Mouse (Mus musculus) kidney, embryonic 16.5 days (tissue): ENCODE results near the gene Ctso. TPM values are rescaled to one million over a fixed set of nuclear protein-coding genes. Genes with fewer than 3 reads are reported as not detected.

Experiments used
- ATAC-seq: fragments of 200-750 bp; cut with Nextera tagmentation; 2 replicates; pipeline ENCODE4 v1.8.0; 2017; ENCODE audit warnings: moderate TSS enrichment; ENCODE audit not compliant: low FRiP score, low TSS enrichment
- H3K27ac ChIP-seq: fragments of 300-500 bp; sonication (generic); 2 replicates; pipeline ENCODE4 v1.5.1; 2014; ENCODE audit warnings: low read length
- H3K27me3 ChIP-seq: fragments of 300-500 bp; sonication (generic); 2 replicates; pipeline ENCODE4 v1.6.1; 2014; ENCODE audit warnings: low read length, control low read depth, mixed read lengths; ENCODE audit not compliant: insufficient read depth
- H3K36me3 ChIP-seq: fragments of 300-500 bp; sonication (generic); 2 replicates; pipeline ENCODE4 v1.6.1; 2014; ENCODE audit warnings: low read length, control low read depth, mixed read lengths; ENCODE audit not compliant: insufficient read depth
- H3K4me1 ChIP-seq: fragments of 300-500 bp; sonication (generic); 2 replicates; pipeline ENCODE4 v1.6.1; 2014; ENCODE audit warnings: low read length, control low read depth, mixed read lengths; ENCODE audit not compliant: insufficient read depth
- H3K4me2 ChIP-seq: fragments of 300-500 bp; sonication (generic); replicated peaks from 2 replicates; pipeline ENCODE4 v1.6.1; 2014; ENCODE audit warnings: low read depth, low read length
- H3K4me3 ChIP-seq: fragments of 300-500 bp; sonication (generic); 2 replicates; pipeline ENCODE4 v1.5.1; 2014; ENCODE audit warnings: mild to moderate bottlenecking, low read length
- H3K9ac ChIP-seq: fragments of 300-500 bp; sonication (generic); replicated peaks from 2 replicates; pipeline ENCODE4 v1.6.1; 2014; ENCODE audit warnings: low read length
- H3K9me3 ChIP-seq: fragments of 300-500 bp; sonication (generic); 2 replicates; pipeline ENCODE4 v1.6.1; 2016; ENCODE audit warnings: low read length, control low read depth
- WGBS: fragments of 180-500 bp; shearing (Covaris S2); extraction: QIAGEN DNeasy Blood & Tissue Kit; methylation state at CpG from one replicate; pipeline ENCODE4 v1.1.7; 2014; 5-methylcytosine and 5-hydroxymethylcytosine counted together
- polyA plus RNA-seq: library from polyadenylated mRNA; unstranded; fragments of >200 nt; fragmentation: Nextera tagmentation; extraction: Ambion mirVana; gene quantifications from 2 replicates; pipeline ENCODE4 v1.2.1, GENCODE M21; 2015

Gene Ctso
- polyA plus RNA-seq, 1 experiment from 2014 or later: 19.2 TPM

DNA sequence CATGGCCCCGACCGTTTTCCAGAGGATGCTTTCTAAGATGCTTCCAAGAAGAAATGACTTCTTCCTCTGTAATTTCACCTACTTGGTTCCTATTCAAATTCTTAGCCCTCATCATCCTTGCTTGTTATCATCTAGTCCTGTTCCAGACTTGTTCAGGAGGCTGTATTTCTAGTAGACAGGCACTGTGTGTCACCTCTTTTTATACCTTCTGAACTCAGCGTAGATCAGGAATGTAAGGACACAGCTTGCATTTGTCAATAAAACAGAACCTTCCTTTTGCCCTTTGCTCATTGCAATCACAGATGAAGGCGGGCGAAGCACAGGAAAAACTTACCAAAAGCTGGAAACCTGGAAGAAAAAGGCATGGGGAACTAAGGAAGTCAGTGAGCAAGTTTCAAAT lies 49.6 kb downstream of the Ctso start, which contains the start of gene Asic5:
Gene Asic5, plus strand, starts transcription at position 301 of the 400 bp plus-strand sequence.
- H3K4me2 ChIP-seq: no peak within 1 kb of the TSS
- H3K36me3 ChIP-seq: no peaks in the 10 kb centered on the region
- WGBS: 63% methylated on average over 5 of the region's 5 CpGs
- no peaks in the 10 kb centered on the region for H3K4me1 ChIP-seq
- H3K27me3 ChIP-seq: no peaks in the 10 kb centered on the region
- no peak within 1 kb of the TSS for H3K9ac ChIP-seq
- no peak for ATAC-seq
- H3K4me3 ChIP-seq: no peak within 1 kb of the TSS
- no peak within 1 kb of the TSS for H3K27ac ChIP-seq
- H3K9me3 ChIP-seq: no peaks in the 10 kb centered on the region

DNA sequence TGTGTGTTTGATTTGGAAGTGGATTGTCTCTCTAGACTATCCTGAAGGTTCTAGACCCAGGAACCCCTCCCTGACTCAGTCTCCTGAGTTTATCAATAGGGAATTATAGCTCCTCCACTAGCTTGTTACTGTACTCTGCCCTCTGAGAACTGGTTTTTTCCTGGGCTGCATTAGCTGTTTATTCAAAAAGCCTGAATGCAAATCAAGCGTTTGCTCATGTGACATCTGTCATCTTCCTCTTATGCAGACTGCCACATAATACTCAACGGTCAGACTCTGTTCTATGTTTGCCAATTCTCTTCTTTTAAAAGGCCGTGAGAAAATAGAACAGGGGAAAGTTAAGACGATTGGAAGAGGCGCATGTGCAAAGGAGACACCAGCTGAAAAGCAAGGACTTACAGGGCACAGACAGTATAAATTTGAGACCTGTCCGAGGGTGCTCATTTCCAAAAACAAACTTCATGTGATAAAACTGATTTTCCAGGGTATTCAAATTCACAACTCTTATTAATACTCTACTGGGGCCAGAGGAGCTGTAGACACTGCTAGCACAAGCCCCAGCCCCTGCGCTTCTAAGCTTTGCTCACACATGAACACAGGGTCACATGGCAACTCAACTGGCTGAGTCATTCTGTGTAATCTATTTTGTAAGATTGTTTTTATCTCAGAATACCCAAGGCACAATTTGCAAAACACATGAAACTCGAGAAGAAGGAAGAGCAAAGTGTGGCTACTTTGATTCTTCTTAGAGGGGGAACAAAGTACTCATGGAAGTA lies 50.9 kb downstream of the Ctso start:
- no peaks in the 10 kb centered on the region for H3K27me3 ChIP-seq
- H3K4me2 ChIP-seq: no peak overlapping the region
- H3K4me1 ChIP-seq: no peaks in the 10 kb centered on the region
- no peaks in the 10 kb centered on the region for H3K36me3 ChIP-seq
- ATAC-seq: no peak
- H3K9ac ChIP-seq: no peak overlapping the region
- 84% methylated on average over 8 of the region's 8 CpGs for WGBS
- no peak overlapping the region for H3K4me3 ChIP-seq
- no peaks in the 10 kb centered on the region for H3K9me3 ChIP-seq
- H3K27ac ChIP-seq: no peak overlapping the region

DNA sequence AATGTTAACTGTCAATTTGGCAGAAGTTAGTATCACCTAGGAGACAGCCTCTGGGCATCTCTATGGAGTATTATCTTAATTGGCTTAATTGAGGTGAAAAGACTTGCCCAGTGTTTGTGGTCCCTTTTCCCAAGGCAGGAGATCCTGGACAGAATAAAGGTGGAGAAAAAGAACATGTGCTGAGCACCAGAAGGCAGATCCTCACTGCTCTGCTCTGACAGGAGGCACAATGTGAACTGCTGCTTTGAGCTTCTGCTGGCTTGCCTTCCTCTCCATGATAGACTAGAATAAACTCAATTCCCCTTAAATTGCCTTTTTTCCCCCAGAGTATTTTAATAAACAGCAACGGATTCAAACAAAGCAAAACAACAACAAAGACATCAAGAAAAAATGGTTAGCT lies 52.7 kb downstream of the Ctso start:
- H3K9me3 ChIP-seq: no peaks in the 10 kb centered on the region
- H3K27ac ChIP-seq: no peak overlapping the region
- no peaks in the 10 kb centered on the region for H3K36me3 ChIP-seq
- no peak for ATAC-seq
- H3K9ac ChIP-seq: no peak overlapping the region
- 79% methylated on average over 1 of the region's 1 CpGs for WGBS
- no peak overlapping the region for H3K4me3 ChIP-seq
- no peak overlapping the region for H3K4me2 ChIP-seq
- no peaks in the 10 kb centered on the region for H3K4me1 ChIP-seq
- H3K27me3 ChIP-seq: no peaks in the 10 kb centered on the region

DNA sequence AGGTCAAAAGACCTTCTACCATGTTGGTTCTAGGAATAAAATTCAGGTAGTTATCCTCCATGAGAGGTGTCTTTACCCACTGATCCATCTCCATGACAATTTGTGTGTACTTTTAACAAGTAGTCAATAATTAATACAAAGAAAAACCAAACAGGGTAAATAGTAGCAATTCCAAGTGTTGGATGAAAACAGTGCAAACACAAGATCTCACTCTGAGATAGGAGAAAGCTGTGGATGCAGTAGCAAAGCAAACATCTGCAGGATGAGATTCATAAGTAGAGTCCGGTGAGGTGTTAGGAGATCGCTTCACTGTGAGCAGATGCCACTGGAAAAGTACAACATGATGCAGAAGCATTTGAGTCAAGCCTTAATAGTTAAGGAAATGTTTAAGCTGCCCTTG lies 53.7 kb downstream of the Ctso start:
- ATAC-seq: no peak
- Histone ChIP-seq H3K36me3 (no peaks in the 10 kb centered on the region), H3K4me3 (no peak overlapping the region), H3K27ac (no peak overlapping the region), H3K9ac (no peak overlapping the region), H3K4me2 (no peak overlapping the region), H3K9me3 (no peaks in the 10 kb centered on the region), H3K4me1 (no peaks in the 10 kb centered on the region), H3K27me3 (no peaks in the 10 kb centered on the region)
- 93% methylated on average over 2 of the region's 2 CpGs for WGBS

DNA sequence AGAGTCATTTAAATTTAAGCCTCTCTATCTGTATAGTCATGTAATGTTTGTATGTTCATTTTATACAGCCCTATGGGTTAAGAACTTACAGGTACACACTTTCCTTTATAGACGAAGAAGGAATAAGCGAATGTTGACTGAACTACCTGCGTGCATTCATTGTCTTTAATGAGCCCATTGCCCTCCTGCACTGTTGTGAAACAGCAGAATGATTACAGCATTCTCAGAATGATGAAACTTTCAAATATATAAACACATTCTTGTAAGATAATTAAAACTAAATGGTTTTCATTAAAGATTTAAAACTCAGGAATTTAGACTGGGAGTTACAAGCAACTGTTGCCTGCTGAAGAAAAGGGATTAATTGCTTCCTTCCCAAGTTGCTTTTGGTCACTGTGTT lies 55.2 kb downstream of the Ctso start:
- 91% methylated on average over 3 of the region's 3 CpGs for WGBS
- H3K36me3 ChIP-seq: no peaks in the 10 kb centered on the region
- no peak overlapping the region for H3K27ac ChIP-seq
- H3K4me2 ChIP-seq: no peak overlapping the region
- H3K9me3 ChIP-seq: no peaks in the 10 kb centered on the region
- no peaks in the 10 kb centered on the region for H3K4me1 ChIP-seq
- no peak overlapping the region for H3K9ac ChIP-seq
- H3K27me3 ChIP-seq: no peaks in the 10 kb centered on the region
- ATAC-seq: no peak
- no peak overlapping the region for H3K4me3 ChIP-seq

DNA sequence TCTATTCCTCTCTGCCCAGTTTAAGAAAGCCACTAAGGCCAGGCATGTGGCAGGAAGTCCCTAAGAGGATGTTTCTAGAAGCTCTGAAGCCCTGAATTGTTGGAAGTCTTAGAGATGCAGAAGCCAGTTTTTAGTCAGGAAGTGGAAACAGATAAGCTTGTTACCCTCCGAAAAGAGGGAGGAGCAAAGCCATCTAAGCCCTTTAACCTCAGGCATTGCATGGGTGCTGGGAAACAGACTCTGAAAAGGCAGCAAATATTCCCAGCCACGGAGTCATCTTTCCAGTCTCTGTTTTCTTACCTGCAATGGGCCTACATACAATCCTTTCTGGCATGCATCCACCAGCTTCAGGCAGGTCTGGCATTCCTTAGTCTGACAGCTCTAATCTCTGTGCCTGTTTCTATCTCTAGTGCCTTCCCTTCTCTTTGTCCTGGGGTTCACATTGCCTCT lies 57.3 kb downstream of the Ctso start:
- H3K4me1 ChIP-seq: no peaks in the 10 kb centered on the region
- 41% methylated on average over 2 of the region's 2 CpGs for WGBS
- no peak overlapping the region for H3K4me2 ChIP-seq
- no peaks in the 10 kb centered on the region for H3K27me3 ChIP-seq
- no peak overlapping the region for H3K27ac ChIP-seq
- no peaks in the 10 kb centered on the region for H3K36me3 ChIP-seq
- H3K9me3 ChIP-seq: no peaks in the 10 kb centered on the region
- H3K9ac ChIP-seq: no peak overlapping the region
- no peak overlapping the region for H3K4me3 ChIP-seq
- ATAC-seq: no peak

DNA sequence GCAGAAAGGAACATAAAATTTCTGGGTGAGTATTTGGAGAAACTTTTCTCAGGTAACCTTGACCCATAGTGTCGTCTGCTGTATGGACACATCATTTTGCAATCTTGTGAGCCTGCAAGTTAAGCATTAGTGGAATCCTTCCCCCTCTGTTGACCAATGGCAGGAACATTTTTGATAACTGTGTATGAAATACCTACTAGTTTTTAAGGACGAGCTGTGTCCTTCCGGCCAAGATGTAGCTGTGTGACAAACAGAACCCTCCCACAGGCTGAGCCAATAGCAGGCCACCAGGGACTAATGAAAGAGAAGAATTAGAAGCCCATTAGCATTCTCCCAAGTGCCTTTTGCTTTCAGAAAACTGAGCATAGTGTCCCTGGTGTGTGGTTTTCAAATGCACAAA lies 58.1 kb downstream of the Ctso start:
- Histone ChIP-seq H3K27ac (no peak overlapping the region), H3K4me3 (no peak overlapping the region), H3K27me3 (no peaks in the 10 kb centered on the region), H3K9ac (no peak overlapping the region), H3K9me3 (no peaks in the 10 kb centered on the region), H3K4me1 (no peaks in the 10 kb centered on the region), H3K4me2 (no peak overlapping the region), H3K36me3 (no peaks in the 10 kb centered on the region)
- ATAC-seq: no peak
- 62% methylated on average over 3 of the region's 3 CpGs for WGBS

DNA sequence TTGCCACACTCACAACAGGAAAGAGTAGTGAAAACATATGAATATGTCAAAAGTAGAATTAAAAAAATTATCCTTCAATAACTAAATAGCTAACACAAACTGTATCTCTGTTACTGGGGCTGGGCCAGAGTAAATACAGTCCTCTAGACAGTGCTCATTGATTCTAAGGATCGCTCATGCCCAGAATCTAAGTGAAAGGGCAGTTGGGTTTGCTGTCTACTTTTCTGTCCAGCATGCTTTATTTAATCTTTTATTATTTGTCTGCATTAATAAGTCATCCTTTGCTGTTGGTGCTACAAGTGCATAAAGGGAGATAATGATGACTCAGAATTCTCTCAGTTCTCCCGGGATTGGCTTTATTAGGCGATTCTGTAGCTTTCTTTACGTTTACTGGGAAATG lies 63.0 kb downstream of the Ctso start:
- no peak for ATAC-seq
- H3K36me3 ChIP-seq: no peaks in the 10 kb centered on the region
- WGBS: 45% methylated on average over 4 of the region's 4 CpGs
- no peak overlapping the region for H3K4me3 ChIP-seq
- no peaks in the 10 kb centered on the region for H3K4me1 ChIP-seq
- H3K9ac ChIP-seq: no peak overlapping the region
- no peaks in the 10 kb centered on the region for H3K27me3 ChIP-seq
- H3K4me2 ChIP-seq: no peak overlapping the region
- H3K9me3 ChIP-seq: no peaks in the 10 kb centered on the region
- H3K27ac ChIP-seq: no peak overlapping the region

DNA sequence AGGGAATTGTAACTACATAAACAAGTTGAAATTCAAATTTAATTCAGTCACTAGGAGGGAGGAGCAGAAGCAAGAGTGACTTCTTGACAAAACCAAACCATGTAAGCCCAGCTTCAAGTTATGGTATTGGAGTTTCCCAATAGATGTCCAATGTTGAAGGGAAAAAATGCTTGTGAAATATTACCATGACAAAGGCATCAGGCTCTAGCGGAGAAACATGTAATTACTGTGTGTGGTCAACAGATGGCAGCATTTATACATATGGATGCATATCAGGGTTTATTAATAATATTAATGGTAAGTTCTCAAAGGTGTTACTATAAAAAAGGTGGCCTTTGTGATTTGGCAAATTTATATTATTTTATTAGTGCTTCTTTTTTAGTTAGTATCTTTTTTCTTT lies 63.6 kb downstream of the Ctso start:
- no peak overlapping the region for H3K4me2 ChIP-seq
- no peak overlapping the region for H3K9ac ChIP-seq
- no peak overlapping the region for H3K4me3 ChIP-seq
- no peak overlapping the region for H3K27ac ChIP-seq
- no peaks in the 10 kb centered on the region for H3K9me3 ChIP-seq
- 5% methylated on average over 1 of the region's 1 CpGs for WGBS
- H3K27me3 ChIP-seq: no peaks in the 10 kb centered on the region
- H3K4me1 ChIP-seq: no peaks in the 10 kb centered on the region
- H3K36me3 ChIP-seq: no peaks in the 10 kb centered on the region
- ATAC-seq: no peak
